Comparison of ENCODE assay signal across 8 mouse cellular contexts in the genomic region with DNA sequence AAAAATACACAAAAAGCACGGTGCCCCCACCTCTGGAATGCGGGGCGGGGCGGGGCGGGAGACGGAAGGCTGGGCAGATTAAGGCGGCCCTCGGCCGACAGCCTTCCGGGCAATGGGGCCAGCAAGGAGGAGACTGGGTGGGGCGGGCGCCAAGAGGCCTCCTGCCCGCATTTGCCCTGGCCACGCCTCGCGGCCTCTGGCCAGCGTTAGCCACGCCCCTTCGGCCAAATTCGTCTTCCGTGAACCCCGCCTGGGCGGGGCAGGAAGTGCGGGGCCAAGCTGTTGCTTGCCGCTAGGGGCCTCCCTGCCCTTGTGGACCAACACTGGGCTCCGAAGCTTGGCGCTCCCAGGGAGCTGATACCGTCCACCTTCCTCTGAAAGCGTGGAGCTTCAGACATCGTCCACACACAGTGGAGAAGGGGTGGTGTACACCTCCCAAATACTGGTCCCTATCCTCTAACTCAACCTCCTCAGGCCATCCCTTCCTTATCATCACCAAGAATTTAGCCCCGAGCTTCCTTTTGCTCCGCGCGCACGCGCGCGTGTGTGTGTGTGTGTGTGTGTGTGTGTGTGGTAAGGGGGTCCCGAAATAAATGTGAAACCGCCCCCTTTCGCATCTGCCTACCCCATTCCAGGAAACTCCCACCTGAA. TPM values are rescaled to one million over a fixed set of nuclear protein-coding genes. Genes with fewer than 3 reads are reported as not detected.
DNase-seq lines count a peak whose midpoint lies in the region; ATAC-seq and TF ChIP-seq lines count a peak whose summit lies in the region.

No protein-coding gene starts in this region.

- H3K9me3 ChIP-seq in G1E (replicated peaks) = peaks cover 2% of the 10 kb centered on the region; the same call in 1 of the 2 replicates
- H3K9me3 ChIP-seq in forebrain, postnatal 0 days (ENCODE audit: low read length) = no peaks in the 10 kb centered on the region
- no peaks in the 10 kb centered on the region for H3K9me3 ChIP-seq in lung, embryonic 16.5 days (ENCODE audit: control insufficient read depth, low read length)

- WGBS in cerebellum, adult 2 months = under 1% methylated on average over 41 of the region's 41 CpGs
- WGBS in forebrain, postnatal 0 days = under 1% methylated on average over 41 of the region's 41 CpGs
- under 1% methylated on average over 41 of the region's 41 CpGs for WGBS in lung, embryonic 16.5 days

- peak; percentile 41; the same call in 1 of the 2 replicates for TF ChIP-seq CTCF in G1E (IDR thresholded peaks at IDR 0.05; ENCODE audit: low read depth, low read length)
- peak; percentile 72 for TF ChIP-seq CTCF in cerebellum, adult 2 months (IDR thresholded peaks at IDR 0.05; ENCODE audit: borderline replicate concordance, insufficient read depth, low read depth, low read length)
- TF ChIP-seq CTCF in forebrain, postnatal 0 days (IDR thresholded peaks at IDR 0.05; ENCODE audit: low read depth) = peak; percentile 75

- peak overlapping the region; percentile 90 for H3K27ac ChIP-seq in cerebellum, adult 2 months (ENCODE audit: insufficient read depth, low read length)
- H3K27ac ChIP-seq in forebrain, postnatal 0 days (ENCODE audit: low read depth, low read length) = peak overlapping the region; percentile 50
- H3K27ac ChIP-seq in lung, embryonic 16.5 days (ENCODE audit: low read length) = peak overlapping the region; percentile 92

- peak overlapping the region; percentile 92 for H3K4me2 ChIP-seq in forebrain, postnatal 0 days (ENCODE audit: low read depth)
- H3K4me2 ChIP-seq in lung, embryonic 16.5 days (ENCODE audit: low read depth, low read length) = peak overlapping the region; percentile 89

- ATAC-seq in G1E (ENCODE audit: extremely low read depth, insufficient number of reproducible peaks, low FRiP score, poor library complexity, severe bottlenecking) = peak; percentile 77
- ATAC-seq in forebrain, postnatal 0 days = peak; percentile 88
- peak; percentile 83 to 85 for ATAC-seq in hematopoietic stem cell, adult 5-6 weeks (replicated peaks in 1 of 2; ENCODE audit: insufficient read depth in 1 of 2, low FRiP score in 2 of 2, low TSS enrichment in 1 of 2, low read depth in 1 of 2, poor library complexity in 2 of 2, severe bottlenecking in 2 of 2)
- peak; percentile 94 for ATAC-seq in lung, embryonic 16.5 days (ENCODE audit: low read depth)

- H3K4me1 ChIP-seq in G1E (ENCODE audit: insufficient read depth, low read depth, low read length) = peaks cover 81% of the 10 kb centered on the region
- H3K4me1 ChIP-seq in cerebellum, adult 2 months (ENCODE audit: control insufficient read depth, insufficient read depth, low read length) = no peaks in the 10 kb centered on the region
- 0 out of 2 replicates have a peak, but pooled peaks cover under 1% of the 10 kb centered on the region for H3K4me1 ChIP-seq in forebrain, postnatal 0 days (ENCODE audit: insufficient read depth)
- H3K4me1 ChIP-seq in lung, embryonic 16.5 days (replicated peaks; ENCODE audit: control insufficient read depth, insufficient read depth, low read length) = peaks cover 10% of the 10 kb centered on the region

- H3K9ac ChIP-seq in forebrain, postnatal 0 days = peak overlapping the region; percentile 65
- H3K9ac ChIP-seq in lung, embryonic 16.5 days (ENCODE audit: low read length) = peak overlapping the region; percentile 73

- H3K27me3 ChIP-seq in G1E (ENCODE audit: insufficient read depth, low read length) = no peaks in the 10 kb centered on the region
- H3K27me3 ChIP-seq in cerebellum, adult 2 months (ENCODE audit: control insufficient read depth, insufficient read depth, low read length) = no peaks in the 10 kb centered on the region
- H3K27me3 ChIP-seq in forebrain, postnatal 0 days (ENCODE audit: insufficient read depth, low read length) = no peaks in the 10 kb centered on the region
- H3K27me3 ChIP-seq in lung, embryonic 16.5 days (ENCODE audit: control insufficient read depth, insufficient read depth, low read depth, low read length) = no peaks in the 10 kb centered on the region

- H3K4me3 ChIP-seq in G1E (ENCODE audit: low read depth, low read length) = peak overlapping the region; percentile 69
- peak overlapping the region; percentile 94 for H3K4me3 ChIP-seq in cerebellum, adult 2 months (replicated peaks; ENCODE audit: insufficient read depth, low read depth, low read length)
- H3K4me3 ChIP-seq in forebrain, postnatal 0 days (ENCODE audit: low read depth, low read length) = peak overlapping the region; percentile 54
- H3K4me3 ChIP-seq in lung, embryonic 16.5 days (ENCODE audit: low read length) = peak overlapping the region; percentile 50

- H3K36me3 ChIP-seq in G1E (replicated peaks) = peaks cover 30% of the 10 kb centered on the region
- H3K36me3 ChIP-seq in forebrain, postnatal 0 days (ENCODE audit: insufficient read depth) = no peaks in the 10 kb centered on the region
- peaks cover 14% of the 10 kb centered on the region for H3K36me3 ChIP-seq in lung, embryonic 16.5 days (ENCODE audit: control insufficient read depth, insufficient read depth, low read length)

- DNase-seq in G1E (ENCODE audit: low spot score) = peak; percentile 80
- peak; percentile 95 to 96 for DNase-seq in cerebellum, adult 2 months
- peak; percentile 84 for DNase-seq in forebrain, postnatal 0 days
- DNase-seq in layer of hippocampus, adult 9-10 months (ENCODE audit: low spot score) = peak; percentile 77
- peak; percentile 97 for DNase-seq in ovary, postnatal 10 days (ENCODE audit: low spot score)
- DNase-seq in thymus, postnatal 10 days (ENCODE audit: low spot score in 2 of 2) = peak; percentile 72 to 78

- TF ChIP-seq POLR2A in cerebellum, adult 2 months (IDR thresholded peaks at IDR 0.05; ENCODE audit: borderline replicate concordance, insufficient read depth, low read length) = peak; percentile 82; the same call in 1 of the 2 replicates

RNA-seq across cellular contexts. Expression of a gene that starts 6.1 kb away (rescaled TPM):
- 154 and 171 TPM in 2 replicates for total RNA-seq in G1E (2014; fragmentation: Nextera tagmentation)
- 64.6 and 66.4 TPM in 2 replicates for total RNA-seq in G1E (2017)
- polyA plus RNA-seq in G1E (2012) = 272 and 321 TPM in 2 replicates
- polyA plus RNA-seq in cerebellum, adult 2 months (2012; rRNA removed) = 35.7 and 37.2 TPM in 2 replicates
- 18.2 and 24.7 TPM in 2 replicates for total RNA-seq in forebrain, postnatal 0 days (2014; rRNA removed)
- polyA plus RNA-seq in forebrain, postnatal 0 days (2015; fragmentation: Nextera tagmentation; extraction: Ambion mirVana) = 10.7 and 10.8 TPM in 2 replicates
- total RNA-seq in hematopoietic stem cell, adult 5-6 weeks (2017) = 38.1 and 40.0 TPM in 2 replicates
- polyA plus RNA-seq in lung, embryonic 16.5 days (2015; fragmentation: Nextera tagmentation; extraction: Ambion mirVana) = 90.8 and 93.9 TPM in 2 replicates

RNA-seq across cellular contexts. Expression of a gene that starts 11.8 kb away (rescaled TPM):
- 0.29 and 0.68 TPM in 2 replicates for total RNA-seq in G1E (2014; fragmentation: Nextera tagmentation)
- 0.29 and 1.1 TPM in 2 replicates for total RNA-seq in G1E (2017)
- polyA plus RNA-seq in G1E (2012) = 0.11 and 0.35 TPM in 2 replicates
- polyA plus RNA-seq in cerebellum, adult 2 months (2012; rRNA removed) = 0.39 and 0.59 TPM in 2 replicates
- 0.71 and 0.77 TPM in 2 replicates for total RNA-seq in forebrain, postnatal 0 days (2014; rRNA removed)
- polyA plus RNA-seq in forebrain, postnatal 0 days (2015; fragmentation: Nextera tagmentation; extraction: Ambion mirVana) = 0.15 and 0.27 TPM in 2 replicates
- total RNA-seq in hematopoietic stem cell, adult 5-6 weeks (2017) = 0.55 TPM in 1 of 2 replicates, not detected in the other
- polyA plus RNA-seq in lung, embryonic 16.5 days (2015; fragmentation: Nextera tagmentation; extraction: Ambion mirVana) = 0.43 and 0.87 TPM in 2 replicates

RNA-seq across cellular contexts. Expression of a gene that starts 22.4 kb away (rescaled TPM):
- not detected in 2 replicates for total RNA-seq in G1E (2014; fragmentation: Nextera tagmentation)
- total RNA-seq in G1E (2017) = 0.23 and 0.60 TPM in 2 replicates
- polyA plus RNA-seq in G1E (2012) = not detected in 2 replicates
- polyA plus RNA-seq in cerebellum, adult 2 months (2012; rRNA removed) = 4.7 and 5.6 TPM in 2 replicates
- total RNA-seq in forebrain, postnatal 0 days (2014; rRNA removed) = 3.7 and 10.7 TPM in 2 replicates
- polyA plus RNA-seq in forebrain, postnatal 0 days (2015; fragmentation: Nextera tagmentation; extraction: Ambion mirVana) = 1.8 and 3.3 TPM in 2 replicates
- total RNA-seq in hematopoietic stem cell, adult 5-6 weeks (2017) = 3.2 TPM in 1 of 2 replicates, not detected in the other
- polyA plus RNA-seq in lung, embryonic 16.5 days (2015; fragmentation: Nextera tagmentation; extraction: Ambion mirVana) = 3.5 and 5.8 TPM in 2 replicates

RNA-seq across cellular contexts. Expression of a gene that starts 35.5 kb away (rescaled TPM):
- total RNA-seq in G1E (2014; fragmentation: Nextera tagmentation) (not detected in 2 replicates), G1E (2017) (0.27 TPM in 1 of 2 replicates, not detected in the other)
- not detected in 2 replicates for polyA plus RNA-seq in G1E (2012)
- 2.1 and 3.3 TPM in 2 replicates for polyA plus RNA-seq in cerebellum, adult 2 months (2012; rRNA removed)
- 2.1 and 2.7 TPM in 2 replicates for total RNA-seq in forebrain, postnatal 0 days (2014; rRNA removed)
- polyA plus RNA-seq in forebrain, postnatal 0 days (2015; fragmentation: Nextera tagmentation; extraction: Ambion mirVana) = 0.63 and 1.6 TPM in 2 replicates
- total RNA-seq in hematopoietic stem cell, adult 5-6 weeks (2017) = 1.3 TPM in 1 of 2 replicates, not detected in the other
- polyA plus RNA-seq in lung, embryonic 16.5 days (2015; fragmentation: Nextera tagmentation; extraction: Ambion mirVana) = 1.9 and 3.0 TPM in 2 replicates

Comparison
In these comparisons a context has a peak if more than half of its experiments do, and no peak if none do; other contexts are left out.
1. Peak in every context shown above with its lines: DNase-seq, ATAC-seq, H3K4me3 ChIP-seq and H3K27ac ChIP-seq.